Mouse (Mus musculus): ENCODE results near the gene Uspl1. TPM values are rescaled to one million over a fixed set of nuclear protein-coding genes. Genes with fewer than 3 reads are reported as not detected.

Gene Uspl1
- polyA plus RNA-seq, 1 experiment from 2014 or later = 9.2 TPM

DNA sequence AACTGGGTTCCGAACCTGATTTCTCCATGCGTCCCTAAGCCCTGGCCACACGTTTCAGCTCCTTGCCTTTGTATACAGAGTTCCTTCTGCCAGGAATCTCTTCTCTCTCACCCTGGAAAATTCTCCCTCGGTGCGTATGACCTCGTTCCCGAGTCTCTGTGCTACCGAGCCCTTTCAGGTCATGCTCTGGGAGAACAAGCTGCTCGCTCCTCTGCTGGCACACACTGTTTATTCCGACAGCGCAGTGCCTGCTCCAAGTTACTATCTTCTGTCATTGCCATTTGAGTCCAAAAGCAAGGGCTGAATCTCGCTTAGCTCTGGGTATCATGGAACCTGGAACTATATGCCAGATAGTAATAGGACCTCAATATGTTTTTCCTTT, 31.4 kb upstream of the Uspl1 start:
- no peaks in the 10 kb centered on the region for H3K36me3 ChIP-seq (ENCODE audit: inconsistent target)
- H3K27ac ChIP-seq = no peak overlapping the region
- H3K79me2 ChIP-seq (ENCODE audit: inconsistent target) = no peaks in the 10 kb centered on the region
- no peak overlapping the region for H3K4me3 ChIP-seq (ENCODE audit: inconsistent target)
- WGBS (ENCODE audit: missing documents) = 91% methylated on average over 12 of the region's 12 CpGs

DNA sequence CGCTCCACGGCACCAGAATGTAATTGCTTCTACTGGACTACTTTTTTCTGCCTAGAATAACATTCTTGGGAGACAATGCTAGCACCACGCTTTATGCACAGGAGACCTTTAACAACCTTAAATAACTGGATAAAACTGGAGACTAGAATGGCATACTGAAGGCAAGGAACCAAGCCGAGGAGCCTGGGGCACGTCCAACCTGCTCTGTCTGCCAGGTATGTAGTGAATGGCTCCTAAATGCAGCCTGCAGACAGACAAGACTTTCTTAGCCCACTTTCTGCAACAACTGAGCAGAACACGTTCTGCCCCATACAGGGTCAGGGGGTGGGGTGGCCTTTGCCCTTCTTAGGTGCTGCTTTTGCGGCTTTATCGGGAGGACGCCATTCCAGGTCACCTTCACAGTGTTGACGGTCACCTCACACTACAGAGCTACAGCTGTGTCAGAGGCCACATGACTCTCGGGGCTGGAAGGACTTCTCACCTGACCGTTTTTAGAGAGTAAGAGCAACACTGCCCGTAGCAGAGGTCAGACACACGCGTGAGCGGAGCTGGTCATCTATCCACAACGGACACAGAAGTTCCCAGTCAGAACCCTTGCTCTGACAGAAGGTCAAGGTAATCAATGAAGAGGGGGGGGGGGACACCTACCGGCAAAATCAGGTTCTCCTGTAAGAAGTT, 27.1 kb upstream of the Uspl1 start:
- Histone ChIP-seq H3K79me2 (ENCODE audit: inconsistent target) (no peaks in the 10 kb centered on the region), H3K4me3 (ENCODE audit: inconsistent target) (no peak overlapping the region), H3K27ac (no peak overlapping the region), H3K36me3 (ENCODE audit: inconsistent target) (no peaks in the 10 kb centered on the region)
- WGBS (ENCODE audit: missing documents) = 96% methylated on average over 18 of the region's 18 CpGs

DNA sequence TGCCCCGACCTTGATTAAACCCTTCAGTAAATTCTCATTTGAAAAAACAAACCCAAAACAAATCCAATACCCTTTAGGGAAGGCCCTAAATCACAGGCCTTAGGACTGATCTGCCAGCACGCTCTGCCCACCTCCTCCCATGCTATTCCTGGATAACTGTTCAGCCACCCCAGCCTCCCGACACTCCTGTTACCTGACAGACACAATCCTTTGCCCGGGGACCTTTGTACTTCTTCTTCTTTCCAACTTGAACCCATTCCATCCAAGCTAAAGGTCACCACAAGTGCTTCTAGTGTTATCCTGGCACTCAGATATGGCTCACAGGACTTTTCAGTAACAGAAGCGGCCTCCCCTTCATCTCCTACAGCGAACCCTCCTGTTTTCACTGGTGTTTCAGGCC, 25.1 kb upstream of the Uspl1 start:
- Histone ChIP-seq H3K79me2 (ENCODE audit: inconsistent target) (no peaks in the 10 kb centered on the region), H3K4me3 (ENCODE audit: inconsistent target) (no peak overlapping the region), H3K27ac (no peak overlapping the region), H3K36me3 (ENCODE audit: inconsistent target) (no peaks in the 10 kb centered on the region)
- WGBS (ENCODE audit: missing documents) = 92% methylated on average over 6 of the region's 6 CpGs

DNA sequence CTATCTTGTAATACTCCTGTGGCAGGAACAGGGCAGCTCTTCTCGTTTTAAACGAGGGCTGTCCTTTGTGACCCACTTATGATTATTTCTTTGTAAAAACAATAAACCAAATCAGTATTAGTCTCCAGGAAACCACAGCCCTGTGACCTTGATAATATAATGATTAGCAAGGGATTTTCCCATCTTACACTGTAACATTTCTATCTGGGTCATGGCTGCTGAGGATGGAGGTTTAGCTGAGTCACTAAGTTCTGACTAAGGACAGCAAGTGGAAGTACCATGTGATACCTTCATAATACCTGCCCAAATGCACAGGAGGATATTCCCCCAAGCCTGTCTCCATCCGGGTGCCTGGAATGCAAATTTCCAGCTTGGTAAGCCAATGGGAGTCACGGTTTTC, 23.7 kb upstream of the Uspl1 start:
- no peak overlapping the region for H3K27ac ChIP-seq
- H3K79me2 ChIP-seq (ENCODE audit: inconsistent target) = no peaks in the 10 kb centered on the region
- no peaks in the 10 kb centered on the region for H3K36me3 ChIP-seq (ENCODE audit: inconsistent target)
- no peak overlapping the region for H3K4me3 ChIP-seq (ENCODE audit: inconsistent target)
- WGBS (ENCODE audit: missing documents) = 71% methylated on average over 4 of the region's 4 CpGs

DNA sequence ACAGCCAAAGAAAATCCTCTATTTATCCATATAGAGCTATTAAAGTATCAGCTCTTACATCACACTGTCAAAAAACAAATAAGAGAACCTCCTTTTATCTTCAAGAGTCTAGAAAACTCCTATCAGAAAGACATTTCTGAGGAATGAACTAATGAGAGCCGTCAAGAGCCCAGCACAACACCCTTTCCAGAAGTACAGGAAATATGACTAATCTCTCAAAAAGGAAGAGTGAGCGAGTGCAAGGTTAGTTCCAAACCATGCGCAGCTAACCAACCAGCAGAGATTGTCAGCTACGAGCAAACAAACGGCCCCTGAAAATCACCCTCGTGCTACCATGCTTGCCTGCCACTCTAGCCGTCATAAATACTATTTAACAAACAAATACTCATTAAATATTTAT, 21.3 kb upstream of the Uspl1 start:
- 2% methylated on average over 7 of the region's 7 CpGs for WGBS (ENCODE audit: missing documents)
- Histone ChIP-seq H3K27ac (peak overlapping the region; percentile 1; the same call in 1 of the 2 replicates), H3K36me3 (ENCODE audit: inconsistent target) (no peaks in the 10 kb centered on the region)

DNA sequence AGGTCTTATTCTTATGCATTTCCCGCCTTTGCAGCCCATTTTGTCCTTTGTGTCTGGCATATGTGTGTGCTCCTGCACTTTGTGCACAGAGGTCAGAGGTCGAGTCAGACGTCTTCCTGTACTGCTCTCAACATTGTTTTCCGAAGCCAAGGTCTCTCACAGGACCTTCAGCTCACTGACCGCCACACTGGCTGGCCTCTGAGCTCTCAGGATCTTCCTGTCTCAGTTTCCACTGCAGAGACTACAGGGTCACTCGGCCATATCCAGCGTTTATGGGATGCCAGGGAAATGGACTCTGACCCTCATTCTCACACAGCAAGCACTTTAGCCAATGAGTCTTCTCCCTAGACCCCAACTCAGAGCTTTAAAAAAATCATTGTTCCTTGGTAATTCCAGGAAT, 19.3 kb upstream of the Uspl1 start:
- Histone ChIP-seq H3K27ac (no peak overlapping the region), H3K36me3 (ENCODE audit: inconsistent target) (no peaks in the 10 kb centered on the region), H3K4me3 (ENCODE audit: inconsistent target) (no peak overlapping the region), H3K79me2 (ENCODE audit: inconsistent target) (no peaks in the 10 kb centered on the region)
- WGBS (ENCODE audit: missing documents) = 93% methylated on average over 7 of the region's 7 CpGs

More for the DNA sequence above, 21.3 kb upstream of the Uspl1 start:
- no peak overlapping the region for H3K4me3 ChIP-seq (ENCODE audit: inconsistent target)
- H3K79me2 ChIP-seq (ENCODE audit: inconsistent target) = no peaks in the 10 kb centered on the region

DNA sequence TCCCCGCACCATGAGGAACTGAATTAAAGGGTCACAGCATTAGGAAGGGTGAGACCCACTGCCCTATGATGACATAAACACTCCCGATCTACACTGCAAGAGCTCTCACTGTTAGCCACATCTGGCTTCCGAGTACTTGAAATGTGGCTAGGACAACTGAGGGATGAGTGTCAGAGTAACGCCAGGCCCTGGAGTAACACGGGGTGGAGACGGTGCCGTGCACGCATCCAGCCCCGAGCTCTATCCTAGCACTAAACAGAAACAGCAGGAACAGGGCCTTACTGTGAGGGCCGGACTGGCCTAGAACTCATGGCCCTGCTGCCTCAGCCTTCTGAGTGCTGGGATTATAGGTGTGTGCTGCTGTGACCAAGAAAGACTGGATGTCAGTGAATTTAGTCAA, 18.1 kb upstream of the Uspl1 start:
- 97% methylated on average over 10 of the region's 10 CpGs for WGBS (ENCODE audit: missing documents)
- Histone ChIP-seq H3K4me3 (ENCODE audit: inconsistent target) (no peak overlapping the region), H3K36me3 (ENCODE audit: inconsistent target) (no peaks in the 10 kb centered on the region), H3K27ac (no peak overlapping the region), H3K79me2 (ENCODE audit: inconsistent target) (no peaks in the 10 kb centered on the region)

DNA sequence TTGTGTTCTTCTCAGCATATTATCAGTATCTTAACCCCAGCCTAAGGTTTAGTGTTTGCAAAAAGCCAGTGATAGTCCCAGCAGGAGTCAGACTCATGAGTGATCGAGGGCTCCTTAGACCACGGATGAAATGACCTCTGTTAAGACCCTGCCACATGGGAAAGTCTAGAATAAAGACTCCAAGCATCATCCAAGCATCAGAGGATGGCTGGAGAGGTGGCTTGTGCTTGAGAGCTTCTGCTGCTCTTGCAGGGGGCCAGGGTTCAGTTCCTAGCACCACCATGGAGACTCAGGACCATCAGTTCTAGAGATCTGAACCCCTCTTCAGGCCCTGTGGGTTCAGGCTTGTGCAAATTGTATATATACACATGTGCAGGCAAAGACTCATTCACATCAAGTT, 16.1 kb upstream of the Uspl1 start:
- Histone ChIP-seq H3K27ac (no peak overlapping the region), H3K4me3 (ENCODE audit: inconsistent target) (no peak overlapping the region), H3K79me2 (ENCODE audit: inconsistent target) (no peaks in the 10 kb centered on the region), H3K36me3 (ENCODE audit: inconsistent target) (no peaks in the 10 kb centered on the region)
- WGBS (ENCODE audit: missing documents) = 84% methylated on average over 2 of the region's 2 CpGs

DNA sequence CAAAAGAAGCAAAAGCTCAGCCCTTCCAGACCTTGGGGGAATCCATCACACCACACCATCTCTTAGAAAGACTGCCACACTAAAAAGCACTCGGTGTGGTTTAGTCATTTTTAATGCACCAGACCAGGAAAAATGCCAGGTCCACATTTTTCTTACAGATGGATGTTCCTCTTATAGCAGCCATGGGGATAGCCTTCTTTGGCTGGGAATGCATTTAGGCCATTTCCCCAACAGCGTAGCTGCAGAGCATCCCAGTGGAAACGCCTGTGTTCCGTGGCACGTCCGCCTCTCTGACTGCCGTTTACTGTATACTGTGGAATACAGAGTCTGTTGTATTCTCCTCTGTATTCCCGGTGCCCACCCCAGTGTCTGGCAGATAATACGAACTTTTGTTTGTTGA, 15.3 kb upstream of the Uspl1 start:
- Histone ChIP-seq H3K4me3 (ENCODE audit: inconsistent target) (no peak overlapping the region), H3K79me2 (ENCODE audit: inconsistent target) (no peaks in the 10 kb centered on the region), H3K27ac (no peak overlapping the region), H3K36me3 (ENCODE audit: inconsistent target) (no peaks in the 10 kb centered on the region)
- WGBS (ENCODE audit: missing documents) = 97% methylated on average over 9 of the region's 9 CpGs

DNA sequence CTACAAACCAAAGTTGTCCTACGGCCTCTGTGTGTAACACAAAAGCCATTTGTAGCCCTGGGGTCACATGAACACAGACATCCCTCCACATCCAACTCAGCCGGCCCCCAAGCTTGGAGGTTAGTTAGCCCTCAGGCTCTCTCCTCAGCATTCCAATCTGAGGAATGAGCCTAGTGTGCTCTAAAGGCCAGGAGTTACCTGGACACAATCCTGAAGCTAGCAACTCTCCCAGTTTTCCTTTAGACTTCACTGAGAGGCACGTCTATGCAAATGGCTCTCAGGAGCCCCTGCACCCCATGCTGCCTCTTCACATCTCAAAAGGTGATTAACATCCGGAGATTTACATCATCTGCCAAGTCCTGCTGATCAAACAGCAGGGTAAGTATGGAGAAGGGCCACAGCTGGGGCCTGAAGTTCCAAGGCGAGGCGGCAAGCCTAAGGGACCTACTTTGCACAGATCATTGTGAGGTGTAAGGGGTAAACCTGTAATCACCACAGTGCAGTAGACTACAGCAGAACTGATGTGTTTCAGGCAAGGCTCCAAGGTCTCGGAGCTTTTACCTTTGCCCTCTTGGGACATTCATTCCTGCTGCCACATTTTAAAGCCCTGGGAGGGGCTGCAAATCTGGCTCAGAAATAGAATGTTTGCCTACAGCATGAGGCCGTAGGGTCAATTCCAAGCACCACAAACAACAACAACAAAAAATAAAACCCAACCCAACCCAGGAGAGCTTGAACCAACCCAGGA, 13.1 kb upstream of the Uspl1 start:
- no peak overlapping the region for H3K27ac ChIP-seq
- H3K36me3 ChIP-seq (ENCODE audit: inconsistent target) = no peaks in the 10 kb centered on the region
- H3K79me2 ChIP-seq (ENCODE audit: inconsistent target) = no peaks in the 10 kb centered on the region
- WGBS (ENCODE audit: missing documents) = 95% methylated on average over 8 of the region's 8 CpGs
- H3K4me3 ChIP-seq (ENCODE audit: inconsistent target) = no peak overlapping the region

DNA sequence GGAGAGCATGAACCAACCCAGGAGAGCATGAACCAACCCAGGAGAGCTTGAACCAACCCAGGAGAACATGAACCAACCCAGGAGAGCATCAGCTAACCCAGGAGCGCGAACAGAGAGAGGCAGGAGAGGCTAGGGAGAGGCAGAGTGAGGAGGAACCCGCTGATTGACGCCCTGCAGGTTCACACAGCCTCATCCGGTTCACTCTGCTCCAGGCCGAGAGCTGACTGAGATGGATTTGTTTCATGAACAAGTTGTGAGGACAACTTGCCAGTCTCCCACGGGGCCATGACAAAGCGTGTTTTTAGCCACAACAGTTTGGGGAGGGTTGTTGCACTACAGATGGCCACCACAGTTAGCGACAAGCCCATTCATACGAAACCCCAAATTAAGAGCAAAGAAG, 11.9 kb upstream of the Uspl1 start:
- H3K36me3 ChIP-seq (ENCODE audit: inconsistent target) = no peaks in the 10 kb centered on the region
- no peak overlapping the region for H3K27ac ChIP-seq
- H3K4me3 ChIP-seq (ENCODE audit: inconsistent target) = no peak overlapping the region
- WGBS (ENCODE audit: missing documents) = 89% methylated on average over 10 of the region's 10 CpGs
- H3K79me2 ChIP-seq (ENCODE audit: inconsistent target) = no peaks in the 10 kb centered on the region

DNA sequence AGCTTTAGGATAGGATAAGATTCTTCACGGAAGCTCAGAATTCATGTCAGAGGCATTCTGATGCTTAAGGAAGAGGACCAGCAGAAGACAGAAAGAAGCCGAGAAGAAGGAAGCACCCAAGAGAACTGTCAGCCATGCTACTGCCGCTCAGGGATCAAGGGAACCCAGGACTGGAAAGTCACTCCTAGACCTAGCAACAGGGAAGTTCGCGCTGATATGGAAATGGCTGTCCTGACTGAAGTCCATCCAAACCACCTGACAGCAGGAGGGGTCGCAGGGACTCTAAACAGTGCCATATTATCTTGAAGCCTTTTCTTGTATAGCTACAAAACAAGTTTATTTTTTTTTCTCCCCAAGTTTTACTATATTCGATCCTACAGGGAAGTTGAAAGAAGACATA, 9.6 kb upstream of the Uspl1 start:
- H3K79me2 ChIP-seq (ENCODE audit: inconsistent target) = no peaks in the 10 kb centered on the region
- H3K36me3 ChIP-seq (ENCODE audit: inconsistent target) = no peaks in the 10 kb centered on the region
- 91% methylated on average over 7 of the region's 7 CpGs for WGBS (ENCODE audit: missing documents)
- no peak overlapping the region for H3K4me3 ChIP-seq (ENCODE audit: inconsistent target)
- H3K27ac ChIP-seq = no peak overlapping the region

DNA sequence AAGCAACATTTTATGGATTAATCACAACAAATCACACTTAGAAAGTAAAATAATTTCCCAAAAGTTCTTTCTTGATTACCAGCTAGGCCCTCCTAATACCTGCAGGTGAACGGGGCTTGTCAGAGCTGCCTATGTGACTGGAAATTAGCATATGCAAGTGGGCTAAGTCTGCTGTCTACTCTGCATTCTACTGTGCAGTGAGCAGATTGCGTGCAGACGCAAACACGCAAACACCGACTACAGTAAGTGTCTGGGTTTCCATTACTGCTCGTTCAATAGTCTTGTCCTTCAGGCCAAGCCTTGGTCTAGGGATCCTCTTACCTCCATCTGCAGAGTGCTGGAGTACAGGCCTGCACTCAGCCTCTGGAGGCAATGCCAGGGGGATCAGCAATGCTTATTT, 8.4 kb upstream of the Uspl1 start:
- Histone ChIP-seq H3K79me2 (ENCODE audit: inconsistent target) (no peaks in the 10 kb centered on the region), H3K4me3 (ENCODE audit: inconsistent target) (no peak overlapping the region), H3K27ac (no peak overlapping the region), H3K36me3 (ENCODE audit: inconsistent target) (no peaks in the 10 kb centered on the region)
- WGBS (ENCODE audit: missing documents) = 96% methylated on average over 6 of the region's 6 CpGs

DNA sequence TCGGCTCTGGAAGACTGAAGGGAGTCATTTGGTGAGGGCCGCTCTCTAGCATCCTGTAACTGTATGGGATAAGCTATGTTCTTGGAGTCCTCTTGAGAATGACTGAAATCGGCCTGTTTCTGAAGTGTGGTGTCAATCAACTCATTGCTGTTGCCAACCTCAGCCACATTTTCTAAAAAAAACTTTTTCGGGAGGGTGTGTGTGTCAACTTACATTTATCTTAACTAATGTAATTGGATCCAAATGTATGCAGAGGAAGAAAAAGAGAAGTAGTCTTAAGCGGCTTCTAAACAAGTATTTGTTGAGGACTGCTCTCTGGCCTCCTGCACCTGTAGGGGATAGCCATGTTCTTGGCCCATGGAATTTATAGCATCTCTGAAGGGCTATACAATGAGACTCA, 6.1 kb upstream of the Uspl1 start:
- no peak overlapping the region for H3K27ac ChIP-seq
- peaks cover 11% of the 10 kb centered on the region; the same call in 1 of the 2 replicates for H3K79me2 ChIP-seq (ENCODE audit: inconsistent target)
- H3K36me3 ChIP-seq (ENCODE audit: inconsistent target) = no peaks in the 10 kb centered on the region
- WGBS (ENCODE audit: missing documents) = 84% methylated on average over 5 of the region's 5 CpGs
- no peak overlapping the region for H3K4me3 ChIP-seq (ENCODE audit: inconsistent target)

DNA sequence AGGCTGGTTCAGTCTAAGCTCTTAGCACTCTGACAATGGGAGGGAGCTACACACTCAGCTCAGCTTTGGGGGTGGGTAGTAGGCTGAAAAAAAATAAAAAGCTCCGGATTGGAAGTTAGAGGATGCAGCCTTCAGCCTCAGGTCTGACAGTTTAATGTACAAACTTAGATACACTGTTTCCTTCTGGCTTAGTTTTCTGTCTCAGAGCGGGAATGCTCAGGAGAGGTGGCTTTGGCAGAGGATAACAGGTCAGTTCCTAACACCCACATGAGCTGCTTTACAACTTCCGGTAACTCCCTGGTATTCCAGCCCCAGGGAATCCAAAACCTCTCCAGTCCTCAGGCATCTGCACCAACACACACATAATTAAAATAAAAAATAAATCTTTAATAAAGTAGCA, 4.3 kb upstream of the Uspl1 start:
- Histone ChIP-seq H3K4me3 (ENCODE audit: inconsistent target) (no peak overlapping the region), H3K36me3 (ENCODE audit: inconsistent target) (no peaks in the 10 kb centered on the region), H3K27ac (no peak overlapping the region), H3K79me2 (ENCODE audit: inconsistent target) (peaks cover 11% of the 10 kb centered on the region; the same call in 1 of the 2 replicates)
- 93% methylated on average over 3 of the region's 3 CpGs for WGBS (ENCODE audit: missing documents)

Data from macrophage (primary cell).